Mouse (Mus musculus) heart, postnatal 0 days (tissue): ENCODE results near the gene Fxr2. TPM values are rescaled to one million over a fixed set of nuclear protein-coding genes. Genes with fewer than 3 reads are reported as not detected.
A peak's percentile ranks its signal among the peaks of the same experiment; 100 is the strongest.

Source experiments
- ATAC-seq: fragments of 200-750 bp; cut with Nextera tagmentation; 2 replicates; pipeline ENCODE4 v1.8.0; 2017; ENCODE audit warnings: low read depth, moderate number of reproducible peaks, moderate library complexity; ENCODE audit not compliant: insufficient read depth
- DNase-seq: peaks from one replicate; pipeline ENCODE4 v3.0.0-alpha.2; 2016; ENCODE audit warnings: low spot score
- H3K27ac ChIP-seq: fragments of 300-500 bp; sonication (generic); 2 replicates; pipeline ENCODE4 v1.5.1; 2014; ENCODE audit warnings: low read depth, mild to moderate bottlenecking
- H3K27me3 ChIP-seq: fragments of 300-500 bp; sonication (generic); 2 replicates; pipeline ENCODE4 v1.6.1; 2014; ENCODE audit warnings: low read length, mixed read lengths; ENCODE audit not compliant: control insufficient read depth, insufficient read depth
- H3K36me3 ChIP-seq: fragments of 300-500 bp; sonication (generic); replicated peaks from 2 replicates; pipeline ENCODE4 v1.6.1; 2014; ENCODE audit warnings: low read length, mixed read lengths; ENCODE audit not compliant: control insufficient read depth, insufficient read depth
- H3K4me1 ChIP-seq: fragments of 300-500 bp; sonication (generic); 2 replicates; pipeline ENCODE4 v1.6.1; 2014; ENCODE audit warnings: antibody characterized with exemption; ENCODE audit not compliant: control insufficient read depth, insufficient read depth
- H3K4me2 ChIP-seq: fragments of 300-500 bp; sonication (generic); 2 replicates; pipeline ENCODE4 v1.6.1; 2014; ENCODE audit warnings: low read depth, mild to moderate bottlenecking, low read length, moderate library complexity
- H3K4me3 ChIP-seq: fragments of 300-500 bp; sonication (generic); 2 replicates; pipeline ENCODE4 v1.5.1; 2014; ENCODE audit warnings: low read depth, low read length
- H3K9ac ChIP-seq: fragments of 300-500 bp; sonication (generic); replicated peaks from 2 replicates; pipeline ENCODE4 v1.6.1; 2014; ENCODE audit warnings: low read depth, low read length, mixed read lengths
- H3K9me3 ChIP-seq: fragments of 300-500 bp; sonication (generic); replicated peaks from 2 replicates; pipeline ENCODE4 v1.6.1; 2016; ENCODE audit warnings: low read length; ENCODE audit not compliant: control insufficient read depth
- CTCF ChIP-seq: IDR thresholded peaks from 2 replicates; pipeline ENCODE4 v1.5.1; 2016; ENCODE audit warnings: antibody characterized with exemption, control low read depth, low read depth
- EP300 ChIP-seq: IDR thresholded peaks from 2 replicates; pipeline ENCODE4 v1.6.1; 2016; ENCODE audit warnings: antibody characterized with exemption, low read depth
- whole genome bisulfite sequencing: fragments of 180-500 bp; shearing (Covaris S2); extraction: QIAGEN DNeasy Blood & Tissue Kit; methylation state at CpG from one replicate; pipeline ENCODE4 v1.1.7; 2014; 5-methylcytosine and 5-hydroxymethylcytosine counted together
- polyA plus RNA-seq: library from polyadenylated mRNA; unstranded; fragments of >200 nt; fragmentation: Nextera tagmentation; extraction: Ambion mirVana; gene quantifications from 2 replicates; pipeline ENCODE4 v1.2.1, GENCODE M21; 2015
- total RNA-seq: library from RNA; depleted of rRNA; stranded (reverse); fragments of >200 nt; gene quantifications from 2 replicates; pipeline ENCODE4 v1.2.3, GENCODE M21; 2014; ENCODE audit warnings: low replicate concordance

The Fxr2 gene
- total and polyA plus RNA-seq, 2 experiments from 2014 or later: 15.8 to 64.7 TPM

- Histone ChIP-seq H3K4me3 (no peak within 1 kb of the TSS), H3K4me1 (peaks cover 19% of the 10 kb centered on the region), H3K9ac (no peak within 1 kb of the TSS), H3K27me3 (no peaks in the 10 kb centered on the region), H3K36me3 (peaks cover 63% of the 10 kb centered on the region), H3K4me2 (no peak within 1 kb of the TSS), H3K9me3 (no peaks in the 10 kb centered on the region), H3K27ac (peak within 1 kb of the TSS; percentile 53)
- no peak for ATAC-seq
- TF ChIP-seq EP300 (0 out of 2 replicates have a peak, but pooled peaks have one; percentile 37), CTCF (no peak)
- 37% methylated on average over 7 of the region's 7 CpGs for WGBS
- no peak for DNase-seq
Measured at GRCm38 (mm10) chr11:69665961-69666664, 33.3 kb downstream of the Fxr2 start, which contains the start of gene Cd68. TSS of gene Cd68 (minus strand) at chr11:69666153.

GRCm38 (mm10) chr11:69666665-69667005, 33.8 kb downstream of the Fxr2 start:
- ATAC-seq (no peak), DNase-seq (no peak)
- H3K4me1 ChIP-seq: peaks cover 14% of the 10 kb centered on the region
- H3K4me3 ChIP-seq: no peak overlapping the region
- H3K36me3 ChIP-seq: peaks cover 63% of the 10 kb centered on the region
- TF ChIP-seq EP300 (no peak), CTCF (no peak)
- no peak overlapping the region for H3K27ac ChIP-seq
- no peaks in the 10 kb centered on the region for H3K27me3 ChIP-seq
- WGBS: 89% methylated on average over 3 of the region's 3 CpGs
- no peak overlapping the region for H3K9ac ChIP-seq
- H3K9me3 ChIP-seq: no peaks in the 10 kb centered on the region
- H3K4me2 ChIP-seq: no peak overlapping the region

- Histone ChIP-seq H3K36me3 (peaks cover 71% of the 10 kb centered on the region), H3K9me3 (no peaks in the 10 kb centered on the region), H3K27ac (peak overlapping the region; percentile 100), H3K27me3 (no peaks in the 10 kb centered on the region), H3K4me2 (peak overlapping the region; percentile 88), H3K4me1 (peaks cover 9% of the 10 kb centered on the region), H3K9ac (peak overlapping the region; percentile 100), H3K4me3 (peak overlapping the region; percentile 100)
- peak; percentile 96 for DNase-seq
- peak; percentile 76 for ATAC-seq
- 1% methylated on average over 51 of the region's 61 CpGs for WGBS
- TF ChIP-seq EP300: peak; percentile 86
- TF ChIP-seq CTCF: no peak
Measured at GRCm38 (mm10) chr11:69670786-69671725, 38.3 kb downstream of the Fxr2 start.

GRCm38 (mm10) chr11:69671726-69672124, 38.9 kb downstream of the Fxr2 start:
- Histone ChIP-seq H3K27ac (peak overlapping the region; percentile 100), H3K27me3 (no peaks in the 10 kb centered on the region), H3K9me3 (no peaks in the 10 kb centered on the region), H3K4me2 (peak overlapping the region; percentile 88), H3K36me3 (peaks cover 71% of the 10 kb centered on the region), H3K4me1 (peaks cover 9% of the 10 kb centered on the region), H3K4me3 (peak overlapping the region; percentile 100), H3K9ac (peak overlapping the region; percentile 100)
- TF ChIP-seq EP300: no peak
- TF ChIP-seq CTCF: no peak
- DNase-seq (no peak), ATAC-seq (peak; percentile 3)
- under 1% methylated on average over 43 of the region's 43 CpGs for WGBS

- H3K27ac ChIP-seq: peak within 1 kb of the TSS; percentile 100
- H3K4me2 ChIP-seq: peak within 1 kb of the TSS; percentile 88
- peaks cover 73% of the 10 kb centered on the region for H3K36me3 ChIP-seq
- peak within 1 kb of the TSS; percentile 100 for H3K4me3 ChIP-seq
- DNase-seq (peak; percentile 99), ATAC-seq (peak; percentile 94)
- peaks cover 9% of the 10 kb centered on the region for H3K4me1 ChIP-seq
- H3K27me3 ChIP-seq: no peaks in the 10 kb centered on the region
- peak; percentile 85 for TF ChIP-seq EP300
- TF ChIP-seq CTCF: no peak
- peak within 1 kb of the TSS; percentile 100 for H3K9ac ChIP-seq
- WGBS: under 1% methylated on average over 36 of the region's 36 CpGs
- no peaks in the 10 kb centered on the region for H3K9me3 ChIP-seq
Measured at GRCm38 (mm10) chr11:69672211-69672706, 39.5 kb downstream of the Fxr2 start, which contains the start of gene Eif4a1. TSS of gene Eif4a1 (minus strand) at chr11:69672423.
